Comparison of ENCODE assay signal across 8 mouse cellular contexts in genomic region chr8:88362446-88363150, GRCm38 (mm10). TPM values are rescaled to one million over a fixed set of nuclear protein-coding genes. Genes with fewer than 3 reads are reported as not detected.
DNase-seq lines count a peak whose midpoint lies in the region; ATAC-seq and TF ChIP-seq lines count a peak whose summit lies in the region.

No protein-coding gene starts in this region.

- peak; percentile 31 for DNase-seq in urinary bladder, postnatal 14 days (ENCODE audit: low spot score)
- no peak for DNase-seq in urinary bladder, adult 2 months (ENCODE audit: low spot score)
- DNase-seq in cerebellum, postnatal 14 days = peak; percentile 53 to 58
- no peak for DNase-seq in midbrain, postnatal 0 days (ENCODE audit: low spot score)
- DNase-seq in urinary bladder, postnatal 25 days (ENCODE audit: low spot score) = no peak
- no peak for DNase-seq in right cerebral cortex, postnatal 4 days

- 0 out of 2 replicates have a peak, but pooled peaks cover 4% of the 10 kb centered on the region for H3K27me3 ChIP-seq in heart, embryonic 12.5 days (replicated peaks)
- H3K27me3 ChIP-seq in limb, embryonic 13.5 days = no peaks in the 10 kb centered on the region
- H3K27me3 ChIP-seq in midbrain, postnatal 0 days (ENCODE audit: insufficient read depth, low read length) = no peaks in the 10 kb centered on the region

- peaks cover 20% of the 10 kb centered on the region for H3K36me3 ChIP-seq in heart, embryonic 12.5 days
- peaks cover 17% of the 10 kb centered on the region for H3K36me3 ChIP-seq in limb, embryonic 13.5 days
- peaks cover under 1% of the 10 kb centered on the region; the same call in 1 of the 2 replicates for H3K36me3 ChIP-seq in midbrain, postnatal 0 days (ENCODE audit: insufficient read depth, low read length)

- peak overlapping the region; percentile 98 for H3K9ac ChIP-seq in heart, embryonic 12.5 days
- peak overlapping the region; percentile 98; the same call in 1 of the 2 replicates for H3K9ac ChIP-seq in limb, embryonic 13.5 days
- H3K9ac ChIP-seq in midbrain, postnatal 0 days (replicated peaks; ENCODE audit: low read length, poor library complexity, severe bottlenecking) = no peak overlapping the region

- TF ChIP-seq CTCF in midbrain, postnatal 0 days (IDR thresholded peaks at IDR 0.05) = no peak

- H3K4me1 ChIP-seq in heart, embryonic 12.5 days (replicated peaks) = peaks cover 22% of the 10 kb centered on the region
- H3K4me1 ChIP-seq in limb, embryonic 13.5 days = peaks cover 27% of the 10 kb centered on the region
- H3K4me1 ChIP-seq in midbrain, postnatal 0 days (ENCODE audit: insufficient read depth, low read length) = peaks cover 6% of the 10 kb centered on the region; the same call in 1 of the 2 replicates

- peak overlapping the region; percentile 98 for H3K4me2 ChIP-seq in heart, embryonic 12.5 days
- H3K4me2 ChIP-seq in limb, embryonic 13.5 days (replicated peaks) = peak overlapping the region; percentile 57
- H3K4me2 ChIP-seq in midbrain, postnatal 0 days (ENCODE audit: low read depth, low read length, poor library complexity, severe bottlenecking) = peak overlapping the region; percentile 98

- no peaks in the 10 kb centered on the region for H3K9me3 ChIP-seq in heart, embryonic 12.5 days (replicated peaks)
- 0 out of 2 replicates have a peak, but pooled peaks cover 5% of the 10 kb centered on the region for H3K9me3 ChIP-seq in limb, embryonic 13.5 days
- H3K9me3 ChIP-seq in midbrain, postnatal 0 days (ENCODE audit: low read length) = no peaks in the 10 kb centered on the region

- peak overlapping the region; percentile 84 for H3K27ac ChIP-seq in heart, embryonic 12.5 days (ENCODE audit: poor library complexity, severe bottlenecking)
- no peak overlapping the region for H3K27ac ChIP-seq in limb, embryonic 13.5 days
- no peak overlapping the region for H3K27ac ChIP-seq in midbrain, postnatal 0 days (ENCODE audit: low read depth, low read length)

- 0 out of 2 replicates have a peak, but pooled peaks have one; percentile 37 for ATAC-seq in heart, embryonic 12.5 days (ENCODE audit: insufficient number of reproducible peaks, low FRiP score)
- ATAC-seq in limb, embryonic 13.5 days (ENCODE audit: low FRiP score, low read depth) = no peak
- no peak for ATAC-seq in midbrain, postnatal 0 days (ENCODE audit: low FRiP score)

- H3K4me3 ChIP-seq in heart, embryonic 12.5 days = peak overlapping the region; percentile 93
- peak overlapping the region; percentile 98 for H3K4me3 ChIP-seq in limb, embryonic 13.5 days
- H3K4me3 ChIP-seq in midbrain, postnatal 0 days (ENCODE audit: low read depth, low read length) = peak overlapping the region; percentile 100

- WGBS in heart, embryonic 12.5 days = 26% methylated on average over 11 of the region's 11 CpGs
- WGBS in limb, embryonic 13.5 days = 35% methylated on average over 11 of the region's 11 CpGs
- 36% methylated on average over 11 of the region's 11 CpGs for WGBS in midbrain, postnatal 0 days

RNA-seq across cellular contexts. Expression of gene Brd7, which starts 0.6 kb away (rescaled TPM):
- 45.6 and 46.4 TPM in 2 replicates for polyA plus RNA-seq in urinary bladder, adult 2 months (2012; rRNA removed)
- polyA plus RNA-seq in heart, embryonic 12.5 days (2016; fragmentation: Nextera tagmentation; extraction: Ambion mirVana) = 79.5 and 80.3 TPM in 2 replicates
- polyA plus RNA-seq in limb, embryonic 13.5 days (2015; fragmentation: Nextera tagmentation; extraction: Ambion mirVana) = 85.3 and 86.1 TPM in 2 replicates
- total RNA-seq in midbrain, postnatal 0 days (2014; rRNA removed) = 29.7 and 35.6 TPM in 2 replicates
- 55.0 and 60.7 TPM in 2 replicates for polyA plus RNA-seq in midbrain, postnatal 0 days (2015; fragmentation: Nextera tagmentation; extraction: Ambion mirVana)

Comparison
In these comparisons a context has a peak if more than half of its experiments do, and no peak if none do; other contexts are left out.
1. DNase-seq: peak in urinary bladder, postnatal 14 days (single experiment) and cerebellum, postnatal 14 days (2 of 2); none in urinary bladder, adult 2 months (single experiment), midbrain, postnatal 0 days (single experiment), urinary bladder, postnatal 25 days (single experiment) and right cerebral cortex, postnatal 4 days (single experiment).
2. Peak in every context shown above with its lines, with median percentiles within 50 percentile points of each other: H3K4me2 ChIP-seq and H3K4me3 ChIP-seq.